Mouse (Mus musculus) gastrocnemius, postnatal 10 days (tissue): ENCODE measurements around the gene Rdh16f1. TPM values are rescaled to one million over a fixed set of nuclear protein-coding genes. Genes with fewer than 3 reads are reported as not detected.
"Not testable (repeated sequence)": the region's sequence is repeated elsewhere in the genome, so short reads cannot be mapped to it uniquely, and the experiment has no call there.

Experiments
- DNase-seq: peaks from one replicate; pipeline ENCODE4 v3.0.0; 2021; ENCODE audit warnings: mixed read lengths
- total RNA-seq, 2 experiments: library from RNA; stranded (reverse); gene quantifications; 2 replicates each; pipeline ENCODE4 v1.2.3; 2021

Gene Rdh16f1
- total RNA-seq, 2 experiments from 2014 or later: 0.34 TPM; not detected in 1

GRCm38 (mm10) chr10:127829121-127829520 lies 69.5 kb downstream of the Rdh16f1 start:
- DNase-seq: no peak

GRCm38 (mm10) chr10:127834186-127834585 lies 74.6 kb downstream of the Rdh16f1 start:
- DNase-seq: not testable (repeated sequence)

DNA sequence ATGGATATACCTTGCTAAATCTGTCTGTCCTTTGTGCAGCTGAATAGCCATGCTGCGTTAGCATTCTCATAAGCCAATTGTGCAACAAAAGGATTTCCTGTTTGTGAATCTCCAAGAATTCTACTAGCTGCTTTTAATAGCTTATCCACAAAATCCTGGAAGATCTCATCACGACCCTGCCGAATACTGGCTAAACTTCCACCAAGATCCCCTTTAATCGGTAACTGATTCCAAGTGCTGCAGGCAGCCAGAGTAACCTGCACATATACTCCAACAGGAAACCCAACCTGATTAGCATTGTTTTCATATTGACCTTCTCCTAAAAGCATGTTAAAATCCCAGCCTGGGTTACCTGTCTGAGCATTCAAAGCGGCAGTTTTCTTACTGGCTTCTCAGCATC lies 75.7 kb downstream of the Rdh16f1 start:
- no peak for DNase-seq

- DNase-seq: not testable (repeated sequence)
Observed at GRCm38 (mm10) chr10:127837793-127838192, 78.2 kb downstream of the Rdh16f1 start.

DNA sequence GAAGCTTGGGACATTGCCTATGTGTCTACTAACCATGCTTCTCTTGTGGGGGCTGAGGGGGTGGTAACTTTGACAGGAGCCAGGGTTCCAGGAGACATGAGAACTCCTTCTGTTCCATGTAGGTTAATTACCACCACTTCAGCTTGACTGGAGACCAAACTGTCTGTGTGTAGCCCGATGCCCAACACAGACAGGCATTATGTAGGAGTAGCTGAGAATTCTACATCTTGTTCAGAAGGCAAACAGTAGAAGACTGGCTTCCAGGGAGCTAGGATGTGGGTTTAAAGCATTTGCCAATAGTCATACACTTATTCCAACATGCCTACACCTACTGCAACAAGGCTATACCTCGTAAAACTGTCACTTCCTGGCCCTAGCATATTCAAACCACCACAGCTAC lies 79.0 kb downstream of the Rdh16f1 start:
- DNase-seq: no peak

- DNase-seq: no peak
Observed at GRCm38 (mm10) chr10:127840776-127841175, 81.2 kb downstream of the Rdh16f1 start.

Other genes with a start within 250 kb of the Rdh16f1 start
- gene Ndufa4l2, start 244.8 kb upstream of the Rdh16f1 start, total RNA-seq: 10 to 100 TPM; 20.5 to 24.2 TPM
- gene Shmt2, start 237.3 kb upstream of the Rdh16f1 start, total RNA-seq: 10 to 100 TPM; 30.5 to 33.4 TPM
- gene Nxph4, start 225.2 kb upstream of the Rdh16f1 start, total RNA-seq: 1 to 10 TPM; 1.6 to 1.9 TPM
- gene Lrp1, start 138.6 kb upstream of the Rdh16f1 start, total RNA-seq: 100 to 1,000 TPM; 105 to 132 TPM
- gene Stat6, start 116.8 kb upstream of the Rdh16f1 start, total RNA-seq: 10 to 100 TPM; 15.8 to 24.4 TPM
- 1 to 10 TPM; 2.8 to 5.3 TPM for gene Nemp1, start 92.9 kb upstream of the Rdh16f1 start, total RNA-seq
- gene Nab2, start 91.2 kb upstream of the Rdh16f1 start, total RNA-seq: 10 to 100 TPM in 1 of 2 experiments, 1 to 10 TPM in 1; 7.0 to 13.2 TPM
- gene Myo1a, start 54.6 kb upstream of the Rdh16f1 start, total RNA-seq: under 1 TPM; 0.21 to 0.54 TPM
- gene Tac2, start 35.3 kb upstream of the Rdh16f1 start, total RNA-seq: under 1 TPM in 1 of 2 experiments, not detected in 1; 0.38 TPM
- gene Zbtb39, start 20.2 kb upstream of the Rdh16f1 start, total RNA-seq: 1 to 10 TPM; 5.9 to 6.0 TPM
- gene Gpr182, start 8.1 kb upstream of the Rdh16f1 start, total RNA-seq: under 1 TPM; 0.38 to 0.47 TPM
- gene Rdh1, start 66 bp upstream of the Rdh16f1 start, total RNA-seq: under 1 TPM; 0.09 to 0.11 TPM
- under 1 TPM in 1 of 2 experiments, not detected in 1; 0.56 TPM for gene Rdh9, start 16.6 kb downstream of the Rdh16f1 start, total RNA-seq
- gene Rdh16, start 41.4 kb downstream of the Rdh16f1 start, total RNA-seq: under 1 TPM in 1 of 2 experiments, not detected in 1; 0.09 TPM
- not detected for gene Rdh19, start 90.1 kb downstream of the Rdh16f1 start, total RNA-seq
- not detected for gene Rdh16f2, start 106.7 kb downstream of the Rdh16f1 start, total RNA-seq
- gene Rdh7, start 129.0 kb downstream of the Rdh16f1 start, total RNA-seq: under 1 TPM in 1 of 2 experiments, not detected in 1; 0.23 TPM
- gene Sdr9c7, start 138.7 kb downstream of the Rdh16f1 start, total RNA-seq: not detected
- not detected for gene Hsd17b6, start 247.8 kb downstream of the Rdh16f1 start, total RNA-seq